Mouse (Mus musculus) cerebellum, postnatal 14 days (tissue): ENCODE measurements around the gene Gtdc1.

ENCODE experiments used
- DNase-seq, 2 experiments: peaks; one replicate each; pipeline ENCODE4 v3.0.0; 2021; ENCODE audit warnings: mixed read lengths in 2 of 2

The Gtdc1 gene

GRCm38 (mm10) chr2:44571156-44571555, 356.3 kb downstream of the Gtdc1 start:
- peak; percentile 17 to 41 for DNase-seq

DNA sequence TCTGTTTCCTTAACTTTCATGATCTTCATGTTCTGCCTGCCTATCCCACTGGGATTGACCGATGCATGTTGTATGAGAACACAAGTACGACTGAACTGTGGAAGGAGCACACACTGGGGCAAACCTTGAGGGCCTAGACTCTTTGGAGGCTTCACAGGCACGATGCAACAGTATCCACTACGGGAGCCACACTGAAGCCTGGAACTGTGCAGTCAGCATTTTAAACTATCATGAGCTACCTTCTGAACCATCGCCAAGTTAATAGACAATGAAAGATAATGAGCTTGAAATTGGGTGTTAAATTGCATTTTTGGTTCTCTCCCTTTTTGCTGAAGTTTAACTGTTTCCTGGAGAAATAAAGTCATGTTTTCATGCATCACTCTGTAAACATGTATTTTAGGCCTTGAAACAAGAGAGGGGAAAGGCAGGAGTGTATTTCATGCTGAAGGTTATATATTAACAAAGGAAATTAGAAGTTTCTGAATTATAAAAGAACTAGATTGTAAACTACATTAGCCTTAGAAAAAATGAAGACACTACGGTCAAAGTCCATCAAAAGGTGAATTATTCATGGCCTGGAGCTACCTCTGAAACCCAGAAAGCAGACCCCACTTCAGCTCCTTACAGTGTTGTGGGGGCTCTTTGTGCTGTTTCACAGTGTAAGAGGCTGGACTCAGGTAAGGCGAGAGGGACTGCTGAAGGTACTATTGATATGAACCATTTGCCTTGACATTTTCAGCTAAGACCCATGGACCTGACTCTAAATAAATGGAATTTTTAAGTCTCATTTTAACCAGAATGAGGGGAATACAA, 358.1 kb downstream of the Gtdc1 start:
- no peak for DNase-seq

GRCm38 (mm10) chr2:44564776-44565692, 362.4 kb downstream of the Gtdc1 start:
- peak; percentile 45 to 68 for DNase-seq

DNA sequence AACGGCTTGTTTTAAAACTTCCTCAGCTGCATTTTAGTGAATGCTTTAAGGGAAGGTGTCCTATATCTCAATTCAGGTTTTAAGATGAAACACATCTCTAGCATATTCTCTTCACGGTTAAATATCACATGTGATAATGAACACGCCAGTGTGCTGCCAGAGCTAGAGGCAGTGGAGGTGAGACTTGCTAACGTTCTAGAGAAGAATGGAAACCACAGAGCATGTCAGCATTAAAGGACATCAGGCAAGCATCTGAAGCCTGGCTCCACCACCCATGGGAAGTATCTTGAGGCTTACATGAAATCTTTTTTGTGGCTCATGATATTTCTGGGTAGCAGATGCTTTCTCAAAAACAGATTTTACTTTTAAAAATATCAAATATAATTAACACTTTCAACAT, 365.7 kb downstream of the Gtdc1 start:
- no peak for DNase-seq

DNA sequence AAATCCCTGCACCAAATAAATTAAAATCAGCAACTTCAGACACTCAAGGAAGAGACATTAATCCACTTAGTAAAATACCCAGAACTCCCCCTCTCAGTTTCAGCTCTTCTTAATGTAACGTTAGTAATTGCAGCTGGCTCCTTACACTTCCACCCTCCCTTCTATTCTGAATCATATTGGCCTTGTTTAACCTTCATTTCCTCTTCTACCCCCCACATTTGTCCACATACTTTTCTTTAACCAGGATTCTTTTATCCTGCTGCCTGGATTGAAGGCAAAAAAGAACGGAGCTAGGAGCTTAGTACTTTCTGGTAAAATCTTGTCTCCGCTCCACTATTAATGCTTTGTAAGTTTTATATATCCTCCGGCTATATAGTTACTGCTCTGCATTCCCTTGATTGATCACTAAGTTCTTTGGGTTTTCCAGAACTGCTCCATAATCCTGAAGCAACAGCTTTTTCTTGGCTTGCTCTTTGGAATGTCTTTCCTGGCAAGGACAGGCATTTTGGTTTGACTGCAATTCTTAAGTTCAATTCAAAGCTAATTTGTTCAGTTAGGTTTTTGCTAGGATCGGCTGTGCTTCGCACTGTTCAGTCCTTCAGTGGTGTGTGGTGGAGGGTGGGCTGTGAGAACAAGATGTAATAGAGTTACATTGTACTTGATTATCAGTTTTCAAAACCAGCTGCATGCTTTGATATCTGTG, 368.1 kb downstream of the Gtdc1 start:
- no peak for DNase-seq

DNA sequence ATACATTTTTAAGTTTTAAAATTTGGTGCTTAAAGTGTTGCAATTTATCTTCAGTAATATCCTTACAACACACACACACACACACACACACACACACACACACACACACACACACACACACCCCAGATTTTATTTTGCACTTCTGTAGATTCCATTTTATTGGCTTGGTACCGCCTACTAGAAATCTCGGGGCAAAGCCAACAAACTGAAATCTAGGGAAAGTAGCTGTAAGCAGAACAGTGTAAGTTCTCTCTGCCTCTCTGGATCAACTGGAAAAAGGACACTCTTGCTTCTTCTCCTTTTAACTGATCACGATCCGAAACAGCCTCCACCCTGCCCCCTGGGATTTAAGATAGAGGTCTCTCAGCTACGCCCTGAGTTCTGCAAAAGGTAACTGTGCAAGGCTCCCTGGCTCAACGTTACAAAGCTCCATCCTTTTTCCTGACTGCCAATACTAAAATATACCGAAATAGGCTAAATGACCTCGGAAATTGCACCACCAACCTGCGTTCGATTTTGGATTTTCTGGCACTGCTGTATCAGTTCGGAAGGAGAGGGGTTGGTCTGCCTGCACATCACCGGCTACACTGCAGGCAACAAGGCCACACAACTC, 369.7 kb downstream of the Gtdc1 start:
- no peak for DNase-seq

GRCm38 (mm10) chr2:44556861-44557592, 370.4 kb downstream of the Gtdc1 start:
- DNase-seq = peak; percentile 35 to 56

DNA sequence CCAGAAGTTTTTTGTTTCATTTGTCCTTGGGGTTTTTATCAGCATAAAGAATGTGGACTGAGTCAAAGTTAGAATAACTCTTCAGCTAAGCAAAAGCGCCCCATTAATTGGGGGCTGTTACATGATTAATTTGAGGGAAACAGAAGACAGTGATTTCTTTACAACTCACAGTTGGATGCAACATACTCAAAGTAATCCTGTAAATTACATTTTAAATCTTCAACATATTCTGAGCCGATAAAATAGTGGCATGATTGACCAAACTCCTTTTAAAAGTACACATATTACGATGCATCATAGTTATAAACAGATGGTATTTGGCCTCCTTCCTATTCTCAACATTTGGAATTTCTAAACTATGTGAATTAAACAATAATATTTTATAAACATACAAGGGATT, 372.7 kb downstream of the Gtdc1 start:
- DNase-seq = no peak

DNA sequence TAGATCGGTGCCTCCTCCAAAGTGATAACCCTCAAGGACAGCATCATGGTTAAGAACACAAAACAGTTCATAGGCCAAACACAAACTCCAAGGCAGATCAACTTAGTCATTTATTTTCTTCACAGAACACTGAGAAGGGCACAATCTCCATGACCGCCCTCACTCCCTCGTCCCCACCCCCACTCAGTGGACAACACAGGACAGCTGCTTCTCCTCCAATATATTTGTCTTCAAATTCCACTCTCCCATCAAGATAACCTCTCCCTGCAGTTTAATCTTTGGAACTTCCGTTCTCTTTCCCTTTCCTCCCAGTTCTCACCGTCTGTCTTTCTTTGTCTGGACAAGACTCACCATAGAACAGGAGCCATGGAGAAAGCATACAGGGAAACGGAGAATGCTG, 378.1 kb downstream of the Gtdc1 start:
- DNase-seq = no peak

DNA sequence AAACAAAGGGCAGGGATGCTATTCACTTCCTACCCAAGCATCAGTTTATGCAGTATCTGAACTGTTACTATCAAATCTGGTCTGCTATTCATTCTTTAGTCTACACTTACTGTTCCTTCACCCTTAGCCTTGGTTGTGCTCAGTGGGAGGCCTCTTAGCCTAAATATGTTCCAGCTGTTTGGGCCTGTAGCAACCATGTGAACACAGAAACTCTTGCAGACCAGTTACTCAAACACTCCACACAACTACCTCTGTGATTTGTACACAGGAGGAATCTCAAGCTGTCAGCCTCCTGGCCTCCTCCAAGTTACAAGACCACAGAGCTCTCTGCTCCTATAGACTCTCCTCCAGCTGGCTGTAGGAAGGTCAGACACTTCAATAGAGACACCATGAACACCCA, 384.7 kb downstream of the Gtdc1 start:
- no peak for DNase-seq

DNA sequence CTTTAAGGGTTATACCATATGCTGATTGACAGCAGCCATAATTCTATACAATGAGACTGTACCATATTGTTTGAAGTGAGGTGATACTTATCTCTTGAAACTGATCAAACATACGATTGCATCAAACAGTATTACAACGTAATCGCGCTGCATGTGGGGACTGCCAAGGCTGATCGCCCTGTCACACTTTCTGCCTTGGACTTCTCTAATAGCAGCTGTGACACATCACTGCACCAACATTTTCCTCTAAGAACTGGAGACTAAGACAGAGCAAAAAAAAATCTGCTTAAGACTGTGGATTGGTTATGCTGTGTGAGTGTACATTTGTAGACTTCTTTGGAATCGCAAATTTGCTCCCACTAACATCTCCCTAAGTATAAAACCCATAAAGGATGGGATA, 385.7 kb downstream of the Gtdc1 start:
- DNase-seq = no peak

- no peak for DNase-seq
Observed at GRCm38 (mm10) chr2:44540881-44541280, 386.6 kb downstream of the Gtdc1 start.

DNA sequence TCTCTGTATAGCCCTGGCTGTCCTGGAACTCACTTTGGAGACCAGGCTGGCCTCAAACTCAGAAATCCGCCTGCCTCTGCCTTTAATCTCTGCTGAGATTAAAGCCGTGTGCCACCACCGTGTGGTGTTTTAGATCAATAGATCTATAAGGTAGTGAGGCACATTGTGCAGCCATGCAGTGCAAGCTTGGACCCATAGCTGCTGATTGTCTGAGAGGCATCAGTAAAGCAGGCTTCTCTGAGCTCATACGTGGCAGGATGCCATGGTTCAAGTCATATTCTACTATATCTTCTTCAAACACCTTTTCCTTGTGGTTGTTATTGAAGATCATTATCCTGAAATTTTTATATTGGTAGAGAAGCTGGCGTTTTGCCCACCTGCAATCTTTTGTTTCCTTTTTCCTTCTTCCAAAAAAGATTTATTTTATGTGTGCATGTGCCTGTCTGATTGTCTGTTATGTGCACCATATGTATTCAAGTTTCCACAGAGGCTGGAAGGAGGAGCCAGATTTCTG, 388.3 kb downstream of the Gtdc1 start:
- no peak for DNase-seq

DNA sequence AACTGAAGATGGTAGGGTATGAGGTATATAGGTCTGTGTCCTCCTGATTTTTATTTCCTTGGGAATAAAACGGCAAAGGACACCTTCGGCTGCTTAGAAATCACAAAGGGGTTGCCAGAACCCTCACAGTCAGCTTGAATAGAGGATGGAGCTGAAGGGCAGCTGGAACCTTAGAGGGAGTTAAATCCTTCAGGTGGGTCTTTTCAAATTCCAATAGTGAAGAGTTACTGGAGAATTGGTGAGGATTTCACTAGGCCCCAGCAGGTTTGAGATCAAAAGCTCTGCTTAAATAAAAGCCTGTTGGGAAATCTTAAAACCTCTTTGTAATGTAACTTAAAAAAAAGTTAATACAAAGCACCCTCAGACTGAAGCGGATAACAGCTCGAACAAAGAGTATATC, 389.3 kb downstream of the Gtdc1 start:
- no peak for DNase-seq

DNA sequence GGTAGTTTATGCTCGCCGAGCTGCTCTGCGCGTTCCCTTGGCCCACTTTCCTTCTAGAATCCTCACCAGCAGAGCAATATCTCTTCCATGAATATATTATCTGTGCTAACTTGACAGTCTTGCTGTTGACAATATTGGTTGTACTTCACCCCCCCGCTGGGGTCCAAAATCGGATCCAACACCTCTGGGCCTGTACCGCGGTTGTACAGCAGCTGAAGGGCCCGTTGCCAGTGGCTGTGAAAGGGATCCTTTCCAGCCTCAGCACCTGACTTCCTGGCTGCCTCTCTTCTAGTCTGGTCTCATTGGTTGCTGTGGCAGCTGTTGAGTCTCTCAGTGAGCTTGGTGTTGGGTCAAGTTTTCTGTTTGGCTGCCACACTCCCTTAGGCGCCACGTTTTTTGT, 391.7 kb downstream of the Gtdc1 start:
- peak; percentile 64 to 78 for DNase-seq

DNA sequence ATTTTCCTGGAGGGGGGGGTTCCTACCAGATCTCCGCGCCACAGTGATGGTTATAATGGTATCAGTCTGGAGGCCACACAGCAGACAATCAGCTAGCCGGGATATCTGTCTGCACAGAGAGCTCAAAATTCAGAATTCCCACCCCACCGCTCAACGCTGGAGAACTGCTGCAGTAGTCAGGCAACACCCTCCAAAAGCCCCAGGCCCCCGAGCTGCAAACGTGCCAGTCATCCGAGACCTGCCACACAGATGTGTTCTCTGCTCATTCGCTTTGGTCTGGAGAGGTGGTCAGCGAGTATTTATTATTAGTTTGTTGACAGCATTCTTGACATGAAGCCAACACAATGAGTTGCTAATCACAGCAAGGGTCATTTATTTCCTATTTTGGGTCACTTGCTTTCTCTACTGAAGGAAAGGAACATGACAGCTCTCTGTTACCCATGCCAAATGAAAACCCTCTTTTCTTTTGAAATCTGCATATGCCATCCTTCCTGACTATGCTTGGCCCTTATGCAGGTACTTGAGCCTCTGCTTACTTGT, 392.3 kb downstream of the Gtdc1 start:
- DNase-seq = peak in 1 of 2 experiments; percentile 13

DNA sequence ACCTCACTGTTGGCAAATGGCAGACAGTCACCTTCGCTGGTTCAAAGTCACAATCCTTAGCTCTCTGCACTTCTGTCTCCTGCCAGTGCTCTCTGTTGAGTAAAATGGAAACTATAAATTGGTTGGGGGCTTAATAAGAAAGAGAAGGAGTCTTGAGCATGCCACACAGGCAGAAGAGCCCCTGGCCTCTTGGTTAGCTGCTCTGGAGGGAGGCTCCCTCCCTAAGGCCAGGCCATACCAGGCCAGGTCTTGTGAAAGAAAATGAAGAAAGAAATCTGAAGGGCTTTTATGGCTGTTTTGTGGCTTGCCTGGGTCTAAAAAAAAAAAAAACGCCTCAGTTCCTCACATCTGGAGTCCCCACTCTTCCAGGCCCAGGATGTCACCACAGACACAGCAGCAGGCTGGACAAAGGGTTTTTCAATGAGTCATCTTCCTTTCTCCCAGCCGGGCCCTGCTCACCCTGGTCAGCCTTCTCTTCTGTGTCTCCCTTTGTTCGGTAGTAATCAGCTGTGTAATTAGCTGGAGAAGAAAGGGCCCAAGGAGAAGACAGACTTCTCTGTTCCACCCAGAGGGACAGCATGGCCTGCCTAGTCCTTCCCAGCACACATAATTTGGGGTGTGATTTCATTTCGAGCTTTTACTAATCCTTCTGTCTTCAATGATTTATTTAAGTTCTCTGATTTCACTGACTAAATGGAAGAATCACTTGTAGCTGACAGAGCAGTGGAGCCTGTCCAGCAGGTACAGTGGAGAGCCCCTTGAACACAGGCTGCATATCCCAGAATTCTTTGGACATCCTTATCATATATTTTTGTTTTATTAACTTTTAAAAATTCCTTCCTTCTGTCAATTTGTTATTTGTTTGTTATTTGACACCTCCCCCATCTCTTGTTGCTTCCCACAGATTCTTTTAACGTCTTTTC, 401.1 kb downstream of the Gtdc1 start:
- DNase-seq = no peak

DNA sequence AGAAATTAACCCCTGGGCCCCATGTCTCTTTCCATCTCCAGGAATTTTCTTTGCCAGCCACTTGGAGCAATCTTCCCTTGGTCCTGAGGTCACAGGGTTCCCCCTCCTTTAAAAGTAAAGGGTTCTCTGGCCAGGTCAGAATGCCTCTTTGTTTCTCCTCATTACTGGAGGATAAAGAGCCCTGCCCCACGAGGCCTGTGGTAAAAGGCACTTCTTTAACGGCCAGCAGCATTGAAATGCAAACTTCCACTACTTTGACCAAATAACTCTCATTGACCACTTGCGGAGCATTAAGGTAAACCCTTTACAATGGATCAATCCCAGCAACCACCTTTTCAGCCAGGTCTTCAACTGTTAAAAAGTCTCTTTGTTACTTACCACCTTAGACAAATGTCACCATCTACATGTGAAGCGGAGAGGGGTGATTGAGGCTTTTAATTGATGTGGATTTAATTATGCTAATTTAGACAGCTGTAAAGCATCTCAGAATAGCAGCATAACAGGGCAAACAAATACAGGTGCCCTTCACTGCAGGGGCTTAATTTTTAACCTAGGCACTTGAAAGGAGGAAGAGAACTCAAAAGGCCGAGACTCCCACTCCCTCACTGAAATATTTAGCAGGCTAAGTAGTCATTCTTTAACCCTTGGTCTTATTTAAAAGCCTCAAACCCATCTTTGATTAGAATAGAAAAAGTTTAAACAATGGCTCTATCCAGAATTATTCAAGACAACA, 402.1 kb downstream of the Gtdc1 start:
- no peak for DNase-seq

DNA sequence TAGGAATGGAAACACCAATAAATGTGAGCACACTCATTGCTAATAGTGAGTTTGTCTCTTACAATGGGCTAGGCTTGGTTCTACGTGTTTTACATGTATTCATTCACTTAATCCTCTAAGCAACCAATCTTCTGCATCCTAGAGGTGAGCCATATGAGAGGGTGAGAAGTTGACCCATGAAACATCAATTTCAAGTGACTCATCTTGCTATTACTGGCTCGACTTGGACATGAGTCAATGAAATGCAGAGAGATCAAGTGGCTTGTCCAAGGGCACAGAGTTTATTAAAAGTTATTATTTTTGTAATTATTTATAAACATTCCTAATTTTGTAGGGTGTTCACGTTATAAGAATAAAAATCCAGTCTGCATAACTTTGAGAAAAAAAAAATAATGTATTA, 408.2 kb downstream of the Gtdc1 start:
- DNase-seq = no peak

DNA sequence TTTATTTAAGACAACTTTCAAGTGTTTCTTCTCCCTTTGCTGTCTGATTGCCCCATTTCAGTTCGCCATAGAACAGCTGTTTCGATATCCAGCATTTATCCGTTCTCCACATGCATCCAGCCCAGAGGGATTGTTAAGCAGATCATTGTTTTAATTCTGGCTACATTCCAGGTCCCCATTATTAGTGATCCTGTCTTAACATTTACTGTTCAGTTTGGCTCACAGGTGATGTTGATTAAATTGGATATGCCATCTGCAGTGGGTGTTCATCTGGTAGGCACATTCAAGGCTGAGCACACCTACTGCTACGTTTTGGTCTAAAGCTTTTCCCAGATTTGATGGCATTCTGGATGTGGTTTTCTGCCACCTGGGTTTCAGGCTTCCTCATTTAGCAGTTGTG, 409.4 kb downstream of the Gtdc1 start:
- no peak for DNase-seq
